Mouse (Mus musculus) hindbrain, embryonic 16.5 days (tissue): ENCODE data around the gene Gck. TPM values are rescaled to one million over a fixed set of nuclear protein-coding genes. Genes with fewer than 3 reads are reported as not detected.
A peak's percentile ranks its signal among the peaks of the same experiment; 100 is the strongest.
"Not testable (repeated sequence)": the region's sequence is repeated elsewhere in the genome, so short reads cannot be mapped to it uniquely, and the experiment has no call there.

Source experiments
- ATAC-seq: fragments of 200-750 bp; cut with Nextera tagmentation; 2 replicates; pipeline ENCODE4 v1.8.0; 2017; ENCODE audit warnings: moderate TSS enrichment, moderate library complexity
- H3K27ac ChIP-seq: fragments of 300-500 bp; sonication (generic); 2 replicates; pipeline ENCODE4 v1.5.1; 2014; ENCODE audit warnings: low read depth, mild to moderate bottlenecking, control low read depth, low read length, moderate library complexity
- H3K27me3 ChIP-seq: fragments of 300-500 bp; sonication (generic); replicated peaks from 2 replicates; pipeline ENCODE4 v1.6.1; 2014; ENCODE audit warnings: low read length; ENCODE audit not compliant: control insufficient read depth, insufficient read depth
- H3K36me3 ChIP-seq: fragments of 300-500 bp; sonication (generic); 2 replicates; pipeline ENCODE4 v1.6.1; 2014; ENCODE audit warnings: mild to moderate bottlenecking, low read length, moderate library complexity, mixed read lengths; ENCODE audit not compliant: control insufficient read depth, insufficient read depth
- H3K4me1 ChIP-seq: fragments of 300-500 bp; sonication (generic); 2 replicates; pipeline ENCODE4 v1.6.1; 2014; ENCODE audit warnings: low read depth, low read length; ENCODE audit not compliant: control insufficient read depth, insufficient read depth
- H3K4me2 ChIP-seq: fragments of 300-500 bp; sonication (generic); 2 replicates; pipeline ENCODE4 v1.6.1; 2014; ENCODE audit warnings: mild to moderate bottlenecking, low read length, control low read depth, moderate library complexity
- H3K4me3 ChIP-seq: fragments of 300-500 bp; sonication (generic); 2 replicates; pipeline ENCODE4 v1.5.1; 2014; ENCODE audit warnings: mild to moderate bottlenecking, low read length, control low read depth, moderate library complexity
- H3K9ac ChIP-seq: fragments of 300-500 bp; sonication (generic); 2 replicates; pipeline ENCODE4 v1.6.1; 2014; ENCODE audit warnings: low read depth, mild to moderate bottlenecking, control low read depth, low read length, moderate library complexity
- H3K9me3 ChIP-seq: fragments of 300-500 bp; sonication (generic); 2 replicates; pipeline ENCODE4 v1.6.1; 2014; ENCODE audit warnings: mild to moderate bottlenecking, low read length, moderate library complexity; ENCODE audit not compliant: control insufficient read depth
- WGBS: fragments of 180-500 bp; shearing (Covaris S2); extraction: QIAGEN DNeasy Blood & Tissue Kit; methylation state at CpG from one replicate; pipeline ENCODE4 v1.1.7; 2014; 5-methylcytosine and 5-hydroxymethylcytosine counted together
- polyA plus RNA-seq: library from polyadenylated mRNA; unstranded; fragments of >200 nt; fragmentation: Nextera tagmentation; extraction: Ambion mirVana; gene quantifications from 2 replicates; pipeline ENCODE4 v1.2.1, GENCODE M21; 2015

Gene Gck
- polyA plus RNA-seq, 1 experiment from 2014 or later = 6.6 TPM

DNA sequence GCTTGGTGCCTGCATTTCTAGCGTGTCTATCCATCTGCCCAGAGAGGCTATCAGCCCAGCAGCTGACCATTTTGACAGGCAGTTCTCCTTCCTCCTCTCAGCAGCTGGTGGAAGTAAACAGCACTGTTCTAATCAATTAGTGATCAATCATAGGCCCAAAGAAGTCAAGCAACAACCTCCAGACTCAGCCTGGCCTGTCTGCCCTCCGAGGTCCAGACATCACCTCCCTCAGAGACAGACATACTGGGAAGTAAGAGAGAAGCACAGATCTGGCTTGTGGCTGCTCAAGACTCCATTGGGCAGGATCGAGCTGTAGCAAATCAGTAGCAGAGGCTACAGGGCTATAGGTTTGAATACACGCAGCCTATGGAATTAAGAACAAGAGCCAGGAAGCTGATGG is 2.1 kb downstream of the Gck start:
- H3K36me3 ChIP-seq = no peaks in the 10 kb centered on the region
- 75% methylated on average over 4 of the region's 4 CpGs for WGBS
- no peaks in the 10 kb centered on the region for H3K9me3 ChIP-seq
- no peak for ATAC-seq
- no peak overlapping the region; the same call in 1 of the 2 replicates for H3K9ac ChIP-seq
- no peaks in the 10 kb centered on the region; the same call in none of the 2 replicates for H3K4me1 ChIP-seq
- H3K4me2 ChIP-seq = no peak overlapping the region
- H3K4me3 ChIP-seq = no peak overlapping the region
- H3K27me3 ChIP-seq = no peaks in the 10 kb centered on the region
- no peak overlapping the region for H3K27ac ChIP-seq

DNA sequence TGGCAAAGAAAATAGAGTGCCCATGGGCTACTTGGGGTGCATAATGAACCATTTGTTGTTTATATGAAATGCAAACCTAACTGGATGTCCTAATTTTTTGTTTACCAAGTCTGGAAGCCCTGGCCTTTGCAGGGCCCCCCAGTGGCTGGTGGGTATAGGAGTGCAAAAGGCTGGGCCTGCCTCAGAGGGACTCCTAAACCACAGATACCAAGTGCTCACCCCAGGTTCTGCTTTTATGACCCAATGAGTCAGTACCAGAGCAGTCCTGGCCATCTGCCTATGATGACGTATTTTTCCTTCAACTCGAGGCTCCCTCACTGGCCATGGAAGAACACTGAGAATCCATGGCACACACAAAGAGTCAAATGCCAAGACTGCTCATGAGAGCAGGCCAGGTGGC is 4.8 kb downstream of the Gck start:
- WGBS = 79% methylated on average over 2 of the region's 2 CpGs

DNA sequence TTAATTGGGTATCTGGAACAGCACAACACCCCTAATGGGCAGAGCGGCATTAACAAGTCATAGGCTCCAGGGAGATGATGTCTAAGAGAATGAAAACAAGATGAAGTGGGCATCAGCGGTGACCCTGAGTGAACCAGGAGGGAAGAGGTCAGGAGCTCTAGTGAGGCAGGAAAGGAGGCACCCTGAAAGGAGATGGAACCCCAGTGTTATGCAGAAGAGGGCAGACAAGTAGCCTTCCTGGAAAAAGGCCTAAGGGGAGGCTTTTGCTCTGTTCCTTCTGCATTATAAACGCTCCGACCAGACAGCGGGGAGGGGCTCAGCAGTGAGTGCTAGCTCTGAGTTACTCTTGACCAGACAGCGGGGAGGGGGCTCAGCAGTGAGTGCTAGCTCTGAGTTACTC is 6.9 kb downstream of the Gck start:
- no peak overlapping the region for H3K4me2 ChIP-seq
- no peak overlapping the region for H3K9ac ChIP-seq
- no peak for ATAC-seq
- H3K4me3 ChIP-seq = no peak overlapping the region
- H3K27me3 ChIP-seq = no peaks in the 10 kb centered on the region
- WGBS = 57% methylated on average over 6 of the region's 6 CpGs
- H3K9me3 ChIP-seq = no peaks in the 10 kb centered on the region
- H3K36me3 ChIP-seq = no peaks in the 10 kb centered on the region
- H3K4me1 ChIP-seq = no peaks in the 10 kb centered on the region
- H3K27ac ChIP-seq = no peak overlapping the region

More for the DNA sequence above, 4.8 kb downstream of the Gck start:
- no peaks in the 10 kb centered on the region for H3K36me3 ChIP-seq
- H3K27me3 ChIP-seq = no peaks in the 10 kb centered on the region
- H3K4me2 ChIP-seq = no peak overlapping the region
- no peaks in the 10 kb centered on the region for H3K9me3 ChIP-seq
- no peak for ATAC-seq
- no peak overlapping the region for H3K4me3 ChIP-seq
- H3K27ac ChIP-seq = no peak overlapping the region
- no peaks in the 10 kb centered on the region; the same call in none of the 2 replicates for H3K4me1 ChIP-seq
- H3K9ac ChIP-seq = peak overlapping the region; percentile 13; the same call in 1 of the 2 replicates

DNA sequence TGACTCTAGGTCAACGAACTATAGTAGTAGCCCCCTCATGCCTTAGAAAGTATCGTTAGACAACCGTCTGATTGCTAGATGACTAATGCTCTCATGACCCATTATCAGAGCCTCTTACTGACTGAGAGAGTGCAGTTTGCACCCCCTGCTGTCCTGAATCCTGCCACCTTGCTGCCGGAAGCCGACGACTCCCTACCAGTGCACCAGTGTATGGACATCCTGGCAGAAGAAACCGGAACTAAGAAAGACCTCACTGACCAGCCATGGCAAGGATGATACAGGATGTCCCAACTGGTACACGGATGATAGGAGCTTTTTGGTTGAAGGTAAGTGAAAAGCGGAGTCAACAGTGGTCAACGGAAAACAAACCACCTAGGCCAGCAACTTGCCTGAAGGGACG is 15.3 kb downstream of the Gck start:
- not testable (repeated sequence) for H3K9me3 ChIP-seq, H3K27me3 ChIP-seq, H3K27ac ChIP-seq, H3K4me1 ChIP-seq, H3K4me2 ChIP-seq, H3K9ac ChIP-seq, ATAC-seq, H3K4me3 ChIP-seq, H3K36me3 ChIP-seq
- 97% methylated on average over 11 of the region's 11 CpGs for WGBS

DNA sequence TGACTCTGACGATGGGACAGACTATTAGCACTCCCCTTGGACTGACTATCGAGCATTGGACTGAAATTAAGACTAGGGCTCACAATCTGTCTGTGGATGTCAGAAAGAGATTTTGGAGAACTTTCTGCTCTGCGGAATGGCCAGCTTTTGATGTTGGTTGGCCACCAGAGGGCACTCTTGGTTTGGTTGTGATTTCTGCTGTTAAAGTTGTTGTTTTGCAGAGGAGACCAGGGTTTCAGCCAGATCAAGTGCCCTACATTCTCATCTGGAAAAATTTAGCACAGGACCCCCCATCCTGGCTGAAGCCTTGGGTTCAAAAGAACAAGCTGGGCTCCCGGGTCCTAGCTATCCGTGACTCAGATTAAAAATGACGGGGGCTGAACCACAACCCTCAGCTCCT is 17.9 kb downstream of the Gck start:
- ATAC-seq, H3K4me2 ChIP-seq, H3K27ac ChIP-seq, H3K9ac ChIP-seq, H3K36me3 ChIP-seq, H3K4me3 ChIP-seq, H3K27me3 ChIP-seq, H3K4me1 ChIP-seq, H3K9me3 ChIP-seq: not testable (repeated sequence)
- 88% methylated on average over 6 of the region's 6 CpGs for WGBS

DNA sequence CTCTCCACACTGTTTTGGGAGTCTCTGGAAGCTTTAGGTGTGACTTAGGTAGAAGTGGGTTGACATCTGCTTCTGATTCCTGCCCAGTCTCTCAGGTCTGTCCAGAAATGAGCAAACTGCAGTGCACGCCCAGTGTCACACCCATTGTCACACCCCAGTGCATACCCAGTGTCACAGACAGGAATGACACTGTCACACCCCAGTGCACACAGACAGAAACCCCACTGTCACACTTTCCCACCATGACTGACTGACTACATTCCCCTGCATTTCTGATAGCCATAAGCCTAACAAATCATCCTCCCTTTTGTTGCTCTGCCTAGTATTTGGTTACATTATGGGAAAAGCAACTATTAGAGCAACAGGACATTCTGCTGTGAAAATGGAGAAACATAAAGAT is 19.3 kb downstream of the Gck start:
- Histone ChIP-seq H3K4me1 (no peaks in the 10 kb centered on the region), H3K4me3 (no peak overlapping the region), H3K9me3 (0 out of 2 replicates have a peak, but pooled peaks cover 3% of the 10 kb centered on the region), H3K9ac (no peak overlapping the region), H3K27ac (no peak overlapping the region), H3K36me3 (no peaks in the 10 kb centered on the region), H3K27me3 (no peaks in the 10 kb centered on the region), H3K4me2 (no peak overlapping the region)
- ATAC-seq = no peak
- WGBS = 57% methylated on average over 1 of the region's 1 CpGs

DNA sequence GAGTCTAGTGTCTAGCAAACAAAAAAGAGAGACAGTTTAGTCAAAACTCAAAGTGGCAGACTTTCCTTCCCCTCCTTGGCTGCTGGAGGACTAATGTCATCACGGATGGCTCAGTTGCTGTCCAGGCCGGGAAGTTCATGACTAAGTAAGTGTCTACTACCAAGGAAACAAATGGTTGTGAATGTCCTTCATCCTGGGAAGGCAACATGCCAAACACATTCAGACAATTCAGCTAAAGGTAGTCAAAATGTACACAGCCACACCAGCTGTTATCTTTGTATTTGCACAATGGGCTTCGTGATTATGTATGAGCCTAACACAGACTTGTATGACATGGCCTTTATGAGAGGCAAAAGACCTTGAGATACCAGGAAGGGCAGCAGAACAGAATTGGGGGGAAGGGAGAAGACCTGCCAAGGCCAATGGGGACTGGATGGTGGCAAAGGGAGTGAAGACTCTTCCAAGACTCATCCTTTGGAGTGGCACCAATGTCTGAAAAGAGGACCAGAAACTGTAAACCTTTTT is 23.1 kb downstream of the Gck start:
- no peaks in the 10 kb centered on the region for H3K36me3 ChIP-seq
- H3K9me3 ChIP-seq = no peaks in the 10 kb centered on the region
- H3K4me1 ChIP-seq = no peaks in the 10 kb centered on the region
- no peak overlapping the region for H3K4me3 ChIP-seq
- 75% methylated on average over 3 of the region's 3 CpGs for WGBS
- H3K27me3 ChIP-seq = no peaks in the 10 kb centered on the region
- no peak for ATAC-seq
- no peak overlapping the region for H3K4me2 ChIP-seq
- H3K9ac ChIP-seq = no peak overlapping the region
- H3K27ac ChIP-seq = no peak overlapping the region

DNA sequence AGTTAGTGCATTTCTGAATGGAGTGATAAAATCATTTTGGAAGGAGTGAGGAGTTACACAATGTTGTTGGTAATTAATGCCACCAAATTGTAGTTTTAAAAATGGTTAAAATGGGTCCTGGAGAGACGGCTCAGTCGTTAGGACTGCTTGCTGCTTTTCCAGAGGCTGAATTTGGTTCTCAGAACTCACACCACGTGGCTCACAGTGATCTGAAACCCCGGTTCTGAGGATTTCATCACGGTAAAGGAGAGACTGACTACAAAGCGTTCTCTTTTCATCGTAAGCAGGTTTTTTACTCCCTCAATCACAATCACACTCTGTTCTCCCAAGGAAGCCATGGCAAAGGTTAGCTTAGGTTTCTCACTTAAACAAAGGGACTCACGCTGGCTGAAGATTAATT is 25.2 kb downstream of the Gck start:
- no peaks in the 10 kb centered on the region for H3K9me3 ChIP-seq
- no peak overlapping the region for H3K27ac ChIP-seq
- ATAC-seq = no peak
- no peak overlapping the region for H3K4me3 ChIP-seq
- no peaks in the 10 kb centered on the region for H3K4me1 ChIP-seq
- H3K4me2 ChIP-seq = no peak overlapping the region
- H3K36me3 ChIP-seq = no peaks in the 10 kb centered on the region
- no peak overlapping the region for H3K9ac ChIP-seq
- WGBS = 64% methylated on average over 8 of the region's 8 CpGs
- H3K27me3 ChIP-seq = no peaks in the 10 kb centered on the region

DNA sequence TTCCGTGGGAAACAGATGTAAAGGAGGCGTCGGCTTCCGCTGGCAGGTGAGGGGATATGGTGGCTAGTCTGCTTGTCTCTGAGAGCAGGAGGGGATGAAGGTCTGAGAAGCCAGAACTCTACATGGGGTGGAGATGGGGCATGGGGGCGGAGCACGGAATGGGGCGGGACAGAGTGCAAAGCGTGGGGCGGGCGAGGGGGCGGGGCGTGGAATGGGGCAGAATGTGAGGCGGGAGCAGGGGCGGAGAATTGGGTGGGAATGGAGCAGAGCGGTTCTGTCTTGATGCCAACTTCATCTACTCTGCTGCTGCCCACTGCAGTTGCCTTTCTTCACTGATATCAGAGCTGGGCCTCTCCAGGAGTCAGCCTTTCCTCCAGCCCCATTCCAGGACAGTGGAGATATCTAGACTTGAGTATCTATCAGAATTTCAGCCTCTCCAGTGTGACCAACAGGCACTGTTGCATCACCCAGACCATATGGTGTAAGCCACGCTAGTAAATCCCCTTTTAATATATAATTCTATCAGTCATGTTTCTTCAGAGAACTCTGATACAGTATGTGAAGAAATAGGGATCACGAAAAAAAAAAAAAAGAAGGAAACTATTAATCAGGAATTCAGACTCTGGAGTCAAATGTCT is 29.4 kb downstream of the Gck start:
- Histone ChIP-seq H3K4me3 (no peak overlapping the region), H3K27me3 (no peaks in the 10 kb centered on the region), H3K27ac (no peak overlapping the region), H3K4me1 (no peaks in the 10 kb centered on the region), H3K36me3 (no peaks in the 10 kb centered on the region), H3K4me2 (no peak overlapping the region), H3K9me3 (no peaks in the 10 kb centered on the region), H3K9ac (no peak overlapping the region)
- 39% methylated on average over 17 of the region's 17 CpGs for WGBS
- no peak for ATAC-seq
